8 mouse cellular contexts compared by ENCODE assay signal in the genomic region with DNA sequence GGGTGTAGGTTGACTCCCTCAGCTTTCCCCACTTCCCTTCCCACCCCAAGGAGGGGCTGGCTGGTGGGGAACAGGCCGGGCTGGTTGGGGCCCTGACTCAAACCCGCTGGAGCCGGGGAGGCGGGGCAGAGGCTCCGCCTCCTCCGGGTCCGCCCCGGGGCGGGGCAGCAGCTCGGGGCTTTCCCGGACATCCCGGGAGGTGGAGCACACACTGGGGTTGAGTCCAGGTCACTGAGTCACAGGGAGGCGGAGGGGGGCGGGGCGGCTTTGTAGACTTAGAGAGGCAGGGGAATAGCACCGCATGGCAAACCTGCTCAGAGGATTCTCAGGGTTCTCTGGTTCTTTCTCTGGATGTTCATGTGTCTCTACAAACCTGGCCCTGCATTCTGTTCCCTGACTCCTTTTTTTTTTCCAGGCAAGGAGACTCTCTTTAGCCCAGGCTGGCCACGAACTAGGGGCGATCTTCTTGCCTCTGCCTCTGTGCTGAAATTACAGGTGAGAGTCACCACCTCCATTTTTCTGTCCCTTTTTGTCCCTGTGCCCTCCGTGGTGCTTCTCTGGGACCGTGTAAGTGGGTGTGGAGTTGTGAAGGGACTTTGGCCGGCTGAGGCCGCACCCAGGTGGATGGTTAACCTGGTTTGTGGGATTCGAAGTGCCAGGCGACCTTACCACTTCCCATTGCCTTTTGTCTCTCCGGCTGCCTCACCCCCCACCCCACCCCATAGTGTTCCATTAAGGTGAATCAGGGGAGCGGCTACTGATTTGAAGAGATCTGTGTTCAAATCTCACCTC. TPM values are rescaled to one million over a fixed set of nuclear protein-coding genes. Genes with fewer than 3 reads are reported as not detected.
DNase-seq lines count a peak whose midpoint lies in the region; ATAC-seq lines count a peak whose summit lies in the region.

No protein-coding gene starts in this region.

- H3K4me1 ChIP-seq in heart, embryonic 12.5 days (replicated peaks): peaks cover 18% of the 10 kb centered on the region
- H3K4me1 ChIP-seq in kidney, embryonic 15.5 days: peaks cover 36% of the 10 kb centered on the region

- peak overlapping the region; percentile 8; the same call in 1 of the 2 replicates for H3K9ac ChIP-seq in heart, embryonic 12.5 days
- H3K9ac ChIP-seq in kidney, embryonic 15.5 days: no peak overlapping the region

- peak; percentile 42 for DNase-seq in right cerebral cortex, postnatal 4 days
- no peak for DNase-seq in right cerebral cortex, postnatal 36 days (ENCODE audit: low spot score in 2 of 2)
- DNase-seq in embryo, embryonic 9.5 days (ENCODE audit: extremely low spot score): peak; percentile 83
- DNase-seq in lung, postnatal 36 days: peak; percentile 96
- peak; percentile 72 for DNase-seq in retina, embryonic 14.5 days (ENCODE audit: low spot score)
- DNase-seq in urinary bladder, postnatal 36 days (ENCODE audit: low spot score in 2 of 2): peak; percentile 93

- peak overlapping the region; percentile 40 for H3K4me2 ChIP-seq in heart, embryonic 12.5 days
- peak overlapping the region; percentile 47 for H3K4me2 ChIP-seq in kidney, embryonic 15.5 days

- H3K4me3 ChIP-seq in heart, embryonic 12.5 days: no peak overlapping the region
- peak overlapping the region; percentile 18 for H3K4me3 ChIP-seq in kidney, embryonic 15.5 days (replicated peaks)

- WGBS in heart, embryonic 12.5 days: 23% methylated on average over 26 of the region's 26 CpGs
- WGBS in kidney, embryonic 15.5 days: 19% methylated on average over 25 of the region's 26 CpGs

- H3K27ac ChIP-seq in heart, embryonic 12.5 days (ENCODE audit: poor library complexity, severe bottlenecking): peak overlapping the region; percentile 63; the same call in 1 of the 2 replicates
- peak overlapping the region; percentile 80 for H3K27ac ChIP-seq in kidney, embryonic 15.5 days

- ATAC-seq in heart, embryonic 12.5 days (ENCODE audit: insufficient number of reproducible peaks, low FRiP score): peak; percentile 85
- ATAC-seq in kidney, embryonic 15.5 days (replicated peaks; ENCODE audit: low FRiP score): peak; percentile 87

- H3K36me3 ChIP-seq in heart, embryonic 12.5 days: no peaks in the 10 kb centered on the region
- H3K36me3 ChIP-seq in kidney, embryonic 15.5 days: no peaks in the 10 kb centered on the region

- peaks cover 6% of the 10 kb centered on the region for H3K9me3 ChIP-seq in heart, embryonic 12.5 days (replicated peaks)
- no peaks in the 10 kb centered on the region for H3K9me3 ChIP-seq in kidney, embryonic 15.5 days (replicated peaks)

- H3K27me3 ChIP-seq in heart, embryonic 12.5 days (replicated peaks): peaks cover 28% of the 10 kb centered on the region
- H3K27me3 ChIP-seq in kidney, embryonic 15.5 days: peaks cover 12% of the 10 kb centered on the region

RNA-seq across cellular contexts. Expression of a gene that starts 1.8 kb away (rescaled TPM):
- polyA plus RNA-seq in heart, embryonic 12.5 days (2016; fragmentation: Nextera tagmentation; extraction: Ambion mirVana): 1.4 and 1.7 TPM in 2 replicates
- 3.9 and 4.9 TPM in 2 replicates for polyA plus RNA-seq in kidney, embryonic 15.5 days (2015; fragmentation: Nextera tagmentation; extraction: Ambion mirVana)

RNA-seq across cellular contexts. Expression of a gene that starts 27.4 kb away (rescaled TPM):
- not detected in 2 replicates for polyA plus RNA-seq in heart, embryonic 12.5 days (2016; fragmentation: Nextera tagmentation; extraction: Ambion mirVana)
- 0.16 TPM in 1 of 2 replicates, not detected in the other for polyA plus RNA-seq in kidney, embryonic 15.5 days (2015; fragmentation: Nextera tagmentation; extraction: Ambion mirVana)

RNA-seq across cellular contexts. Expression of a gene that starts 27.8 kb away (rescaled TPM):
- polyA plus RNA-seq in heart, embryonic 12.5 days (2016; fragmentation: Nextera tagmentation; extraction: Ambion mirVana): 0.27 TPM in 1 of 2 replicates, not detected in the other
- 8.3 and 9.1 TPM in 2 replicates for polyA plus RNA-seq in kidney, embryonic 15.5 days (2015; fragmentation: Nextera tagmentation; extraction: Ambion mirVana)

RNA-seq across cellular contexts. Expression of a gene that starts 36.7 kb away (rescaled TPM):
- polyA plus RNA-seq in heart, embryonic 12.5 days (2016; fragmentation: Nextera tagmentation; extraction: Ambion mirVana): not detected in 2 replicates
- polyA plus RNA-seq in kidney, embryonic 15.5 days (2015; fragmentation: Nextera tagmentation; extraction: Ambion mirVana): not detected in 2 replicates

RNA-seq across cellular contexts. Expression of a gene that starts 53.6 kb away (rescaled TPM):
- polyA plus RNA-seq in heart, embryonic 12.5 days (2016; fragmentation: Nextera tagmentation; extraction: Ambion mirVana): 232 and 245 TPM in 2 replicates
- polyA plus RNA-seq in kidney, embryonic 15.5 days (2015; fragmentation: Nextera tagmentation; extraction: Ambion mirVana): 244 and 257 TPM in 2 replicates

Comparison
In these comparisons a context has a peak if more than half of its experiments do, and no peak if none do; other contexts are left out.
1. DNase-seq: peak in right cerebral cortex, postnatal 4 days (single experiment), embryo, embryonic 9.5 days (single experiment), lung, postnatal 36 days (single experiment), retina, embryonic 14.5 days (single experiment) and urinary bladder, postnatal 36 days (2 of 2); none in right cerebral cortex, postnatal 36 days (0 of 2).